Mouse (Mus musculus) neural tube, embryonic 11.5 days (tissue): ENCODE results near the gene Gm10401. TPM values are rescaled to one million over a fixed set of nuclear protein-coding genes. Genes with fewer than 3 reads are reported as not detected.

Experiments
- ATAC-seq: fragments of 200-750 bp; cut with Nextera tagmentation; 2 replicates; pipeline ENCODE4 v1.8.0; 2017; ENCODE audit warnings: moderate number of reproducible peaks, mild to moderate bottlenecking, moderate TSS enrichment, moderate library complexity; ENCODE audit not compliant: insufficient read depth, low FRiP score, low TSS enrichment
- DNase-seq: peaks from one replicate; pipeline ENCODE4 v3.0.0-alpha.2; 2015; ENCODE audit warnings: low spot score
- H3K27ac ChIP-seq: fragments of 300-500 bp; sonication (generic); 2 replicates; pipeline ENCODE4 v1.5.1; 2014; ENCODE audit warnings: low read depth, mild to moderate bottlenecking, low read length
- H3K27me3 ChIP-seq: fragments of 300-500 bp; sonication (generic); 2 replicates; pipeline ENCODE4 v1.6.1; 2014; ENCODE audit warnings: mild to moderate bottlenecking, low read length, mixed read lengths; ENCODE audit not compliant: control insufficient read depth, insufficient read depth
- H3K36me3 ChIP-seq: fragments of 300-500 bp; sonication (generic); 2 replicates; pipeline ENCODE4 v1.6.1; 2014; ENCODE audit warnings: mild to moderate bottlenecking, low read length, moderate library complexity, mixed read lengths; ENCODE audit not compliant: control insufficient read depth, insufficient read depth
- H3K4me1 ChIP-seq: fragments of 300-500 bp; sonication (generic); 2 replicates; pipeline ENCODE4 v1.6.1; 2014; ENCODE audit warnings: low read length, mixed read lengths; ENCODE audit not compliant: control insufficient read depth, insufficient read depth
- H3K4me2 ChIP-seq: fragments of 300-500 bp; sonication (generic); 2 replicates; pipeline ENCODE4 v1.6.1; 2014; ENCODE audit warnings: low read depth, mild to moderate bottlenecking, moderate library complexity
- H3K4me3 ChIP-seq: fragments of 300-500 bp; sonication (generic); 2 replicates; pipeline ENCODE4 v1.5.1; 2014; ENCODE audit warnings: low read depth, low read length
- H3K9ac ChIP-seq: fragments of 300-500 bp; sonication (generic); 2 replicates; pipeline ENCODE4 v1.6.1; 2014; ENCODE audit warnings: mild to moderate bottlenecking, low read length
- H3K9me3 ChIP-seq: fragments of 300-500 bp; sonication (generic); 2 replicates; pipeline ENCODE4 v1.6.1; 2016; ENCODE audit warnings: low read length; ENCODE audit not compliant: control insufficient read depth
- WGBS: fragments of 180-500 bp; shearing (Covaris S2); extraction: QIAGEN DNeasy Blood & Tissue Kit; methylation state at CpG from one replicate; pipeline ENCODE4 v1.1.7; 2014; 5-methylcytosine and 5-hydroxymethylcytosine counted together
- polyA plus RNA-seq: library from polyadenylated mRNA; unstranded; fragments of >200 nt; fragmentation: Nextera tagmentation; extraction: Ambion mirVana; gene quantifications from 2 replicates; pipeline ENCODE4 v1.2.1, GENCODE M21; 2014

Gm10401 gene
- 27.2 and 29.5 TPM in 2 replicates for polyA plus RNA-seq

- no peaks in the 10 kb centered on the region for H3K27me3 ChIP-seq
Measured at GRCm38 (mm10) chr5:115098195-115098594, at the start of gene Gm10401. Gene Gm10401 (minus strand): TSS chr5:115098295.

GRCm38 (mm10) chr5:115147388-115147787, 49.3 kb upstream of the Gm10401 start:
- no peak overlapping the region for H3K27ac ChIP-seq

More at GRCm38 (mm10) chr5:115098195-115098594, at the start of gene Gm10401:
- no peak within 1 kb of the TSS for H3K27ac ChIP-seq
- no peak within 1 kb of the TSS for H3K4me3 ChIP-seq
- H3K4me2 ChIP-seq, result no peak within 1 kb of the TSS
- DNase-seq (no peak), ATAC-seq (no peak)
- peaks cover 21% of the 10 kb centered on the region for H3K36me3 ChIP-seq
- H3K9ac ChIP-seq, result no peak within 1 kb of the TSS
- H3K4me1 ChIP-seq, result no peaks in the 10 kb centered on the region
- H3K9me3 ChIP-seq, result no peaks in the 10 kb centered on the region
- WGBS, result 94% methylated on average over 8 of the region's 8 CpGs

DNA sequence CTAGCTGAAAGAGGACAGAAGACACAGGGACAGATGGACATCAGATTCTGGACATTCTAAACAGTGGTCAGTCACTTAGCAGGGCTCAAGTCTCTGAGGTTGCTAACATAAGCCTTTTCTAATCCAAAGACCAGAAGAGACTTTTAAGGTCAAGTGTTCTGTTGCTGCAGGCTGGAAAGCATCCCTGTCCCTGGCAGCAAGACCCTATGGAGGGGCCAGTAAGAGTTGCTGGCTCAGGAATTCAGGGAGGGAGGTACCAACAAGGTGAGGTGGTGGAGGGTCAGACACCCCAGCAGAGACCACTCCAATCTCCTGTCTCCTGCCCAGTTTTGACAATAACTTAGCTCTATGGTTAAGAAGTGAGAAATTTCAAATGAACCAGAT, 48.6 kb upstream of the Gm10401 start:
- no peak overlapping the region for H3K4me3 ChIP-seq
- ATAC-seq (no peak), DNase-seq (no peak)
- H3K27ac ChIP-seq, result no peak overlapping the region
- no peaks in the 10 kb centered on the region; the same call in 1 of the 2 replicates for H3K9me3 ChIP-seq
- no peaks in the 10 kb centered on the region for H3K4me1 ChIP-seq
- peaks cover 24% of the 10 kb centered on the region for H3K36me3 ChIP-seq
- no peak overlapping the region for H3K4me2 ChIP-seq
- no peak overlapping the region for H3K9ac ChIP-seq
- H3K27me3 ChIP-seq, result no peaks in the 10 kb centered on the region

More at GRCm38 (mm10) chr5:115147388-115147787, 49.3 kb upstream of the Gm10401 start:
- DNase-seq, result no peak
- Histone ChIP-seq H3K4me2 (no peak overlapping the region), H3K27me3 (no peaks in the 10 kb centered on the region), H3K9ac (no peak overlapping the region), H3K4me1 (no peaks in the 10 kb centered on the region), H3K9me3 (no peaks in the 10 kb centered on the region; the same call in 1 of the 2 replicates), H3K36me3 (peaks cover 24% of the 10 kb centered on the region), H3K4me3 (no peak overlapping the region)
- ATAC-seq, result no peak
- WGBS, result 87% methylated on average over 3 of the region's 3 CpGs

GRCm38 (mm10) chr5:115145976-115146746, 48.1 kb upstream of the Gm10401 start:
- H3K4me3 ChIP-seq, result no peak overlapping the region
- no peak overlapping the region for H3K9ac ChIP-seq
- H3K9me3 ChIP-seq, result no peaks in the 10 kb centered on the region; the same call in 1 of the 2 replicates
- no peaks in the 10 kb centered on the region for H3K27me3 ChIP-seq
- WGBS, result 76% methylated on average over 6 of the region's 6 CpGs
- peaks cover 24% of the 10 kb centered on the region for H3K36me3 ChIP-seq
- H3K4me2 ChIP-seq, result no peak overlapping the region
- ATAC-seq (no peak), DNase-seq (no peak)
- H3K27ac ChIP-seq, result no peak overlapping the region
- no peaks in the 10 kb centered on the region for H3K4me1 ChIP-seq

DNA sequence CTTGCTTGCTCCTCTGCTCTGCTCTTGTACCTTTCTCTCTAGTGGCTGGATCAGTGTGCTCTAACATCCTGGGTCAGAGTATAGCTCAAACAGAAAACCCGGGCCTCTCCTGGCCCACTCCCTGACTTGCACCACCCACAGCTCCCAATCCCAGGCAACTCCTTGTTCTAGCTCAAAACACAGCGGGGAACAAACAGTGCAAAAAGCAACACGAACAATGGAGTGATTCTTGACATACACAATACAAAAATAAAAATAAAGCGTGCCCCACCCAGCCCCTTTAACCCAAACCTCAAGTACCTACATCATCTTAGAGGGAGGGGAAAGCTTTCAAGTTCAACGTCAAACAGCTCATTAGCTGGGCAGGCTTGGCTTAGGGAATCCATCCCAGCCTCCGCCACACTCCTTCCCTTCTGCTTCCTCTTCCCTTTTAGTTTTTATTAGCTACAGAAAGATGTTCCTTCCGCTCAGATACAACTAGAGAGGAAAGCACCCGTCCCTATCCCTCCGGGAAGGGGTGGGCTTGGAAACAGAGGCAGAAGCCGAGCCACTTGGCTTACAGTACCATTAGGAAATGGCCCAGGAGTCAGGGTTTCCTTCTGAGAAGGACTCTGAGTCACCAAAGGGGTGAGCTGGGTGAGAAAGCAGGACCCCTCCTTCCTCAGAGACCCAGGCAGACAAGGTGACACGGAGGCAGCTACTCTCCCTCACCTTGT, 47.3 kb upstream of the Gm10401 start:
- Histone ChIP-seq H3K9ac (no peak overlapping the region), H3K27ac (no peak overlapping the region), H3K4me2 (no peak overlapping the region), H3K36me3 (peaks cover 24% of the 10 kb centered on the region), H3K4me1 (no peaks in the 10 kb centered on the region), H3K27me3 (no peaks in the 10 kb centered on the region), H3K4me3 (no peak overlapping the region), H3K9me3 (no peaks in the 10 kb centered on the region; the same call in 1 of the 2 replicates)
- no peak for ATAC-seq
- 78% methylated on average over 11 of the region's 11 CpGs for WGBS
- DNase-seq, result no peak

DNA sequence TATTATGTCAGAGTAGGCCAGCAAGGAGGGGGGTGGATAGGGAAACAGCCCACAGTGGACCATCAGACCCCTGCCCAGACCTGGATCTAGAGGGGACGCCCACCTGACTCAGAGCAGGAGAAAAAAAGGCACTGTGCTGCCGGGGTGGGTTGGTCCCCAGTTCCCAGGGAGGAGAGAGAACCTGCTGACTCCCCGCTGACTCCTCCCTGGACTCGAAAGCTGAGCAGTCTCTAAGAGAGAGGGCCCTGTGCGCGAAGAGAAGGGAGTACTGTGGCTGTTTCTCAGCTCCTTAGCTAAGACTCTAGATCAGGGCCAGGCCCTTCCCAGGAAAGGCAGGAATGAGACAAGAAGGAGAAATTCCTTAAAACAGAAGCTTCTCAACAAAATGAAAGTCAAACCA, 46.4 kb upstream of the Gm10401 start:
- H3K9ac ChIP-seq, result no peak overlapping the region
- WGBS, result 76% methylated on average over 6 of the region's 6 CpGs

DNA sequence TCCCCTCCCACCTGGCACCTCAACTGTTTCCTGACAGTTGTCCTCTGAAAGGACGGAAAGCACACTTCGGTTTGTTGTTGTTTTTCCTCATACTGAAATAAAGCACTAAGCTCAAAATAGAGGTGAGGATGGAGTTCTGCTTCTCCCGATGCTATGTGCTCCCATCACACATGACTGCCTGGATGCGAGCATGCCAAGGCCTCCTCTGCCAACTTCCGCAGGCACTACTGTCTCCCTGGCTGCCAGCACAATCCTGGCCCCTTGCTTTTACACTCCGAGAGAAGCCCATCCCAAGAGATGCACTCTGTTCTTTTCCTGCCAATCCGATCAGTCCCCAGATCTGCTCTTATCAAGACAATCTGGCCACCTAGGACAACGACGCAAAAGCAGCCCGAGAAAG, 45.5 kb upstream of the Gm10401 start:
- ATAC-seq, result no peak
- Histone ChIP-seq H3K27ac (no peak overlapping the region), H3K9me3 (no peaks in the 10 kb centered on the region), H3K27me3 (no peaks in the 10 kb centered on the region), H3K4me1 (no peaks in the 10 kb centered on the region), H3K9ac (no peak overlapping the region), H3K36me3 (peaks cover 11% of the 10 kb centered on the region), H3K4me2 (no peak overlapping the region), H3K4me3 (no peak overlapping the region)
- 89% methylated on average over 10 of the region's 10 CpGs for WGBS
- no peak for DNase-seq

More for the DNA sequence above, 46.4 kb upstream of the Gm10401 start:
- DNase-seq, result no peak
- ATAC-seq, result no peak
- peaks cover 15% of the 10 kb centered on the region for H3K36me3 ChIP-seq
- H3K4me1 ChIP-seq, result no peaks in the 10 kb centered on the region
- H3K27ac ChIP-seq, result no peak overlapping the region
- no peaks in the 10 kb centered on the region; the same call in 1 of the 2 replicates for H3K9me3 ChIP-seq
- H3K4me3 ChIP-seq, result no peak overlapping the region
- no peak overlapping the region for H3K4me2 ChIP-seq
- no peaks in the 10 kb centered on the region for H3K27me3 ChIP-seq

DNA sequence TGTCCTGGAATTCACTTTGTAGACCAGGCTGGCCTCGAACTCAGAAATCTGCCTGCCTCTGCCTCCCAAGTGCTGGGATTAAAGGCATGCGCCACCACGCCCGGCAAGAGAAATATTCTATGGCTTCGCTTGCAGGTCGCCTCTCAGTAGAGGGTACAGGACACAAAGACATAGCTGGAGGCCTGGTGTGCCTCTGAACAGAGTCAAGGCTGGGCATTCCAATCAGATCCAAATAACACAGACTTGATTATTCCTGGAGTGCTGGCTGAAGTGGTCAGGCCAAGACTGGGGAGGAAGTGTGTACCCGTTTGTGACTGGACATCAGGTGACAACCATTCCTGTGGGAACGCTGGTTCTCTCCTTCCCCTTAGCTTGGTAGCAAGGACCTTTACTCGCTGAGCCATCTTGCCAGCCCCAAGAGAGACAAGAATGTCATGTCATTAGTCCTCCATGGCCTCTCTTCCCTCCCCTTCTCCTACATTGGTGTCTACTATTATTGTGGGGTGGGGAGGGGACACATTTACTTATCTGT, 44.1 kb upstream of the Gm10401 start:
- H3K9me3 ChIP-seq, result no peaks in the 10 kb centered on the region
- no peak overlapping the region for H3K9ac ChIP-seq
- H3K4me2 ChIP-seq, result no peak overlapping the region
- no peak overlapping the region for H3K27ac ChIP-seq
- H3K36me3 ChIP-seq, result peaks cover 3% of the 10 kb centered on the region
- 89% methylated on average over 9 of the region's 9 CpGs for WGBS
- DNase-seq (no peak), ATAC-seq (no peak)
- H3K27me3 ChIP-seq, result no peaks in the 10 kb centered on the region
- no peak overlapping the region for H3K4me3 ChIP-seq
- no peaks in the 10 kb centered on the region for H3K4me1 ChIP-seq
